Mouse (Mus musculus) testis, adult 2 months (tissue): Measurements from ENCODE around the gene Tmem106b.

Source experiments
- CTCF ChIP-seq: fragments of 200-500 bp; IDR thresholded peaks from 2 replicates; pipeline ENCODE4 v1.5.1; 2012; ENCODE audit warnings: low read depth, mild to moderate bottlenecking, inconsistent platforms, low read length, moderate library complexity; ENCODE audit not compliant: control insufficient read depth, insufficient read depth, insufficient replicate concordance
- POLR2A ChIP-seq: fragments of 200-500 bp; IDR thresholded peaks from 2 replicates; pipeline ENCODE4 v1.6.1; 2012; ENCODE audit warnings: low read depth, mild to moderate bottlenecking, inconsistent platforms, low read length, moderate library complexity; ENCODE audit not compliant: control insufficient read depth

- TF ChIP-seq POLR2A, result no peak
- TF ChIP-seq CTCF, result no peak
Observed at GRCm38 (mm10) chr6:13030961-13031360, 38.6 kb upstream of the Tmem106b start.
